Mouse (Mus musculus) left cerebral cortex, adult 2 months (tissue): ENCODE data around the gene Ppp1r1a. TPM values are rescaled to one million over a fixed set of nuclear protein-coding genes. Genes with fewer than 3 reads are reported as not detected.

ENCODE experiments used
- DNase-seq, 2 experiments: peaks; one replicate each; pipeline ENCODE4 v3.0.0; 2021 to 2022; ENCODE audit warnings: low spot score in 2 of 2, mixed read lengths in 1 of 2; ENCODE audit errors: extremely low spot score in 1 of 2
- H3K27ac ChIP-seq: fragments of 200-600 bp; 2 replicates; pipeline ENCODE4 v1.8.1; 2022
- H3K4me3 ChIP-seq: fragments of 200-600 bp; 2 replicates; pipeline ENCODE4 v1.8.1; 2022
- CTCF ChIP-seq: fragments of 200-600 bp; IDR thresholded peaks from 2 replicates; pipeline ENCODE4 v1.8.1; 2022; ENCODE audit warnings: antibody characterized with exemption, mild to moderate bottlenecking, moderate library complexity
- intact Hi-C: fragments of 180-260 bp; cut with DNase I; formaldehyde crosslinking; loops from one replicate; pipeline ENCODE4 v1.15.1; 2025
- long read RNA-seq, 2 experiments: library from polyadenylated mRNA; stranded (forward); transcript quantifications; one replicate each; pipeline ENCODE4 v2.0.0; 2021; ENCODE audit warnings: borderline mapping rate in 2 of 2
- total RNA-seq, 2 experiments: library from RNA; stranded (reverse); gene quantifications; 2 replicates each; pipeline ENCODE4 v1.2.3; 2021

The Ppp1r1a gene
- total RNA-seq: 100 to 1,000 TPM; 140 to 150 TPM
- long read RNA-seq, experiment 1, transcript Ppp1r1a-201 (7 exons, 1,306 nt): major isoform, 80 of 123 reads
- long read RNA-seq, experiment 1, transcript Ppp1r1a-202 (6 exons, 821 nt): minor isoform, 23 of 123 reads
- long read RNA-seq, experiment 1, partial matches to known transcripts: 11 of 123 reads
- long read RNA-seq, experiment 1, other reads (novel, unspliced or antisense): 9 of 123 reads
- long read RNA-seq, experiment 2, transcript Ppp1r1a-202 (6 exons, 821 nt): minor isoform, 18 of 113 reads
- long read RNA-seq, experiment 2, transcript Ppp1r1a-201 (7 exons, 1,306 nt): major isoform, 66 of 113 reads
- long read RNA-seq, experiment 2, partial matches to known transcripts: 23 of 113 reads
- long read RNA-seq, experiment 2, other reads (novel, unspliced or antisense): 6 of 113 reads

GRCm38 (mm10) chr15:103537822-103538213 lies at the start of gene Ppp1r1a:
Gene Ppp1r1a, minus strand, starts transcription at chr15:103538003.
- intact Hi-C loops: loop anchor here (2.0 to 5.0 kb wide), 2 partner anchors 35 to 56 kb away; partner anchors contain the start of gene Pde1b

GRCm38 (mm10) chr15:103585876-103586275 lies 48.1 kb upstream of the Ppp1r1a start:
- DNase-seq: no peak
- Histone ChIP-seq H3K27ac (no peak overlapping the region), H3K4me3 (no peak overlapping the region)
- intact Hi-C loops: no loop called here
- TF ChIP-seq CTCF: no peak

More at GRCm38 (mm10) chr15:103537822-103538213, at the start of gene Ppp1r1a:
- no peak for TF ChIP-seq CTCF
- Histone ChIP-seq H3K4me3 (peak within 1 kb of the TSS; percentile 81), H3K27ac (peak within 1 kb of the TSS; percentile 96)
- DNase-seq: peak; percentile 77 to 81

GRCm38 (mm10) chr15:103564981-103565380 lies 27.2 kb upstream of the Ppp1r1a start, which contains the start of gene Glycam1:
Gene Glycam1, minus strand, starts transcription at chr15:103565081.
- Histone ChIP-seq H3K4me3 (no peak within 1 kb of the TSS), H3K27ac (no peak within 1 kb of the TSS)
- intact Hi-C loops: no loop called here
- TF ChIP-seq CTCF: no peak
- DNase-seq: no peak

GRCm38 (mm10) chr15:103552096-103552690 lies 14.4 kb upstream of the Ppp1r1a start:
- intact Hi-C loops: loop anchor here (5.0 kb wide), 1 partner anchor 75 kb away; no protein-coding TSS in a partner anchor
- no peak overlapping the region for H3K27ac ChIP-seq
- peak in 1 of 2 experiments; percentile 38 for DNase-seq
- no peak overlapping the region for H3K4me3 ChIP-seq
- TF ChIP-seq CTCF: peak; percentile 74

GRCm38 (mm10) chr15:103551053-103551452 lies 13.2 kb upstream of the Ppp1r1a start:
- no peak for DNase-seq
- intact Hi-C loops: loop anchor here (5.0 kb wide), 1 partner anchor 76 kb away; no protein-coding TSS in a partner anchor
- no peak for TF ChIP-seq CTCF
- H3K27ac ChIP-seq: no peak overlapping the region
- H3K4me3 ChIP-seq: no peak overlapping the region

GRCm38 (mm10) chr15:103549475-103549874 lies 11.7 kb upstream of the Ppp1r1a start:
- H3K4me3 ChIP-seq: no peak overlapping the region
- peak in 1 of 2 experiments; percentile 4 for DNase-seq
- intact Hi-C loops: no loop called here
- no peak for TF ChIP-seq CTCF
- H3K27ac ChIP-seq: no peak overlapping the region

- intact Hi-C loops: no loop called here
- no peak overlapping the region for H3K27ac ChIP-seq
- DNase-seq: peak in 1 of 2 experiments; percentile 6
- H3K4me3 ChIP-seq: no peak overlapping the region
- peak; percentile 23 for TF ChIP-seq CTCF
These were observed 10.2 kb upstream of the Ppp1r1a start for GRCm38 (mm10) chr15:103547983-103548382.

- Histone ChIP-seq H3K4me3 (no peak overlapping the region), H3K27ac (no peak overlapping the region)
- intact Hi-C loops: no loop called here
- DNase-seq: peak in 1 of 2 experiments; percentile 6
- no peak for TF ChIP-seq CTCF
These were observed 4.7 kb upstream of the Ppp1r1a start for GRCm38 (mm10) chr15:103542526-103542925.

GRCm38 (mm10) chr15:103540646-103541045 lies 2.8 kb upstream of the Ppp1r1a start:
- no peak overlapping the region for H3K4me3 ChIP-seq
- DNase-seq: peak in 1 of 2 experiments; percentile 1
- intact Hi-C loops: no loop called here
- no peak overlapping the region for H3K27ac ChIP-seq
- TF ChIP-seq CTCF: no peak

GRCm38 (mm10) chr15:103539259-103539658 lies 1.5 kb upstream of the Ppp1r1a start:
- Histone ChIP-seq H3K4me3 (no peak overlapping the region), H3K27ac (no peak overlapping the region)
- TF ChIP-seq CTCF: no peak
- intact Hi-C loops: loop anchor here (5.0 kb wide), 1 partner anchor 57 kb away; no protein-coding TSS in a partner anchor
- DNase-seq: peak in 1 of 2 experiments; percentile 8

- intact Hi-C loops: loop anchor here (2.0 to 5.0 kb wide), 2 partner anchors 34 to 55 kb away; partner anchors contain the start of gene Pde1b
- peak overlapping the region; percentile 96 for H3K27ac ChIP-seq
These were observed 587 bp downstream of the Ppp1r1a start for GRCm38 (mm10) chr15:103537011-103537821.

More at GRCm38 (mm10) chr15:103537011-103537821, 587 bp downstream of the Ppp1r1a start:
- DNase-seq: peak; percentile 64 to 68
- H3K4me3 ChIP-seq: peak overlapping the region; percentile 81
- TF ChIP-seq CTCF: no peak
